Mouse (Mus musculus) heart, adult 11 months (tissue): ENCODE measurements around the gene Slc35f2.

Experiments used
- DNase-seq: peaks from one replicate; pipeline ENCODE4 v3.0.0; 2022

Gene Slc35f2

DNA sequence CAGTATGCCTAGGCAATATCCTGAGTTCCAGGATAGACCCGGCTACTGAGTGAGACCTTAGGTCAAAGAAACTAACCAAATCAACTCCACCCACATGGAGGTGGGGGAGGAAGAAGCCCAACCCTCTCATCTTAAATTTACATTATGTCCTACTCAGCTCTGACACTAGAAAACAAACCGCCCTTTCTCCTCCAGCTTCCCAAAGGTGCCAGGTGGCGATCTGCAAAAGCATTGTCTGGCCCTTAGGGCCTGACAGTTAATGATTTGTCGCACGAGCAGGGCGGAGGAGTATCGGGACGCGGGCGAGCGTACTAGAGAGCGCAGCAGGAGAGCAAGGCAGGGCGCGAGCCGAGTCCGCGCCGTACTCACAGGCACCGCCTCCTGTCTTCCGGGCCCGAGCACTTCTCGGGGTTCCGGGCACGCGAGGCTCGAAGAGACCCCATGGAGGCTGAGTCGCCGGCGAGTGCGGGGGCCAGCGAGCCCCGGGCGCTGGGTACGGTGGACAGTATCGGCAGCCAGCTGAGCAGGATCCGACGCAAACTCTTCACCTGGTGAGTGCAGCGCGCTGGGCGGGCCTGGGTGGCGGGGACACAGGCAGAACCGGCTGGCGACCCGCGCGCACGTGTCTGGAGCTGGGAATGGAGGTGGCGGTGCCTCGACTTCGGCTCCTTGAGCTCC lies at the start of gene Slc35f2:
Gene Slc35f2, plus strand, starts transcription at position 195 of the 678 bp plus-strand sequence.
- peak; percentile 85 for DNase-seq

- DNase-seq: no peak
These were observed 30.4 kb upstream of the Slc35f2 start for GRCm38 (mm10) chr9:53740829-53741404.

DNA sequence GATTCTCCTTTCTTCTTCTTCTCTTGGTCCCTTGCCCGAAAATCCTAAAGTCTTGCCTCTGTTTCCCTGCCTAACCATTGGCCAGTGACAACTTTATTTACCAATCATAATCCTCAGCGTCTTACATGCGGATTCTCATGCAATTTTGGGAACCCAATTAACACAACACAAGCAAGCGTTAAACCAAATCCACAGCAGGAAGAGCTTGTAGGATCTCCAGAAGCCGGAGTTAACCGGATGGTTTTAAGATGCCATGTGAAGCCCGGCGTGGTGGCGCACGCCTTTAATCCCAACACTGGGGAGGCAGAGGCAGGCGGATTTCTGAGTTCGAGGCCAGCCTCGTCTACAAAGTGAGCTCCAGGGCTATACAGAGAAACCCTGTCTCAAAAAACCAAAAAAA lies 20.9 kb upstream of the Slc35f2 start:
- no peak for DNase-seq

GRCm38 (mm10) chr9:53750899-53751298 lies 20.4 kb upstream of the Slc35f2 start:
- no peak for DNase-seq

GRCm38 (mm10) chr9:53754801-53755200 lies 16.5 kb upstream of the Slc35f2 start:
- no peak for DNase-seq

DNA sequence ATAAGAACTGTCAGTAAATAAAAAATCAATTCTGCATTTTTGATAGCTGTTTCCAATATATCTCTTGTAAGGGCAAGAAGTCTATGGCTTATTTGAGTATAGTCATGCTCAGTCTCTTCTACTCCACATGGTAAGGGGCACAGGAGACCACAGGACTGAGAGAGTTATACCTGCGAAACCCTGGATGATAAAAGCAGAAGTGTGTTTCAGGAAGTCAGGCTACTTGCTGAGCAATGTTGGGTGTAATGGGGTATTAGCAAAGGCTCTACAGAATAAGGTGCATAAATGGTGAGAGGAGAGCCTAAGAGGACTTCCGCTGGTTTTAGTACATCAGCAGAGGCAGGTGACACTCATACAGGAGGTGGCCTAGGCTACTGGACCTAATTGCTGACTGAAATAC lies 13.2 kb upstream of the Slc35f2 start:
- no peak for DNase-seq

- DNase-seq: peak; percentile 80
These were observed 6.6 kb upstream of the Slc35f2 start for GRCm38 (mm10) chr9:53764697-53765096.

GRCm38 (mm10) chr9:53768486-53768885 lies 2.9 kb upstream of the Slc35f2 start:
- DNase-seq: peak; percentile 42

- DNase-seq: no peak
These were observed 481 bp upstream of the Slc35f2 start for GRCm38 (mm10) chr9:53770771-53771343.

DNA sequence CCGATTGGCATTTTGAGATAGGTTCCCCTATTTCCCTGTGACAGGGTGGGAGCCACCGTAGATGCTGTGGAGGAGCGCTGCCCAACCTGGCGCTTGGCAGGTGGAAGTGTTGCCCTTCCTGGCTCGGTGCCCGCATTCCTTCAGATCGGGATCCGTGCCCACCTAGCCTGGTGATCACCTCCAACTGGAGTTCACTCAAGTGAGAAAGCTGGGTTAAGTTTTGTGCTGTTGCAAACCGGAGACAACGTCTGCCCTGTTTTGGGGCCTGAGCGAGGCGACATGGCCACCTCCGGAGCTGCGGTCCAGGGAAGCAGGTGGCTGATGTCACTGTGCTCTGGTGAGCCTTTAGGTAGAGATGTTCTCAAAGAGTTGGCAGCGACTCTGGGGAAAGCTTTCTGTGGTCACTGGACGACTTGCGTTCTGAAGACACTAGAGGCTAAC lies 803 bp downstream of the Slc35f2 start:
- DNase-seq: no peak

DNA sequence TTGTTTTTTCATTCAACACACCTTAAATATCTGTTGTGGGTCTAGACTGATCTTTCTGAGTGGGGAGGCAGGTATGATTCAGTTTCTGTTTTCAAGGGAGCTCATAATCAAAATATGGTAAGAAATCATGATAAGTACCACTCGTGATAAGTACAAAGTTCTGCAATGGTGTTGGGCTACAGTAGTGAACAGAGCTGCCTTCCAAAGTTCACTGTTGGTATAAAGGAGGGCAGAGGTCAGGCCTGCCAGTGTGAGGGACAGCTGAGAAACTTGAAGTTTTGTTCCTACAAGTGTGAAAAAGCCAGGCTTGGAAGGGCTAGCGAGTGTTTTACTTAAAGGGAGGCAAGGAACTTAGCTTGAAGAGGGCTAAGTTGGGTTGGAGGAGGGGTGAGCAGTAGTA lies 4.2 kb downstream of the Slc35f2 start:
- peak; percentile 27 for DNase-seq

GRCm38 (mm10) chr9:53786561-53787407 lies 15.4 kb downstream of the Slc35f2 start:
- peak; percentile 80 for DNase-seq

- DNase-seq: no peak
These were observed 22.5 kb downstream of the Slc35f2 start for GRCm38 (mm10) chr9:53793830-53794330.

- DNase-seq: no peak
These were observed 23.2 kb downstream of the Slc35f2 start for GRCm38 (mm10) chr9:53794490-53794889.

DNA sequence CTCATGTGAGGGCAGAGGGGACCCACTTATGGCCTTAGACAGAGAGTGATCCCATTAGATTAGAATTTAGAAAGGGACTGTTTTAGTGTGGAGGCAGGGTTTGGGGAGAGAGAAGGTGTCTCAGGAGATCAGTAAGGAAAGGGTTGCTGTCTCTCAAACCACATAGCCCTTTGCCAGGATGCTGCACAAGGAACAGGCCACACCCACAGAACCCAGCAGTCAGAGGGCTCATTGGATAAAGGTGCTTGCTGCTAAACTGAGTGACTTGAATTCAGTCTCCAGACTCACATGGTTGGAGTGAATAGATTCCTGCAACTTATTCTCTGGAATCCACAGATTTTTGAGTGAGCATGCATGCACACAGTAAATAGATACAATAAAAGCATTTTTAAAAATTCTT lies 24.0 kb downstream of the Slc35f2 start:
- DNase-seq: no peak

DNA sequence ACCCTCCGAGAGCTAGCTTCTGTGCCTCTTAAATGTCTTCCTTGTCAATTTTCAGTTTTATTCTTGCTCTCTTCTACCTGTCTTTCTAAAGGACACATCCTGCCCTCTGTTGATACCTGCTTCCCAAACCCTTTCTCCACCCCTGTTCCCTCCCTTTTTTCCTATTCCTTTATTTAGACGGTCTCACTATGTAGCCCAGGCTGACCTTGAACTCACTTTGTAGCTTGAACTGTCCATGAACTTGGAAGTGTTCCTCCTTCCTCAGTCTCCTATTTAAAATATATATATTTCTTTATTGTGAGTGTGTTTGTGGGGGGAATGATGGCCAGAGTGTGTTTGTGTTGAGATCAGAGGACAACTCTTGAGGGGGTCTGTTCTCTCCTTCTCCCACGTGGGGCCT lies 25.0 kb downstream of the Slc35f2 start:
- no peak for DNase-seq

DNA sequence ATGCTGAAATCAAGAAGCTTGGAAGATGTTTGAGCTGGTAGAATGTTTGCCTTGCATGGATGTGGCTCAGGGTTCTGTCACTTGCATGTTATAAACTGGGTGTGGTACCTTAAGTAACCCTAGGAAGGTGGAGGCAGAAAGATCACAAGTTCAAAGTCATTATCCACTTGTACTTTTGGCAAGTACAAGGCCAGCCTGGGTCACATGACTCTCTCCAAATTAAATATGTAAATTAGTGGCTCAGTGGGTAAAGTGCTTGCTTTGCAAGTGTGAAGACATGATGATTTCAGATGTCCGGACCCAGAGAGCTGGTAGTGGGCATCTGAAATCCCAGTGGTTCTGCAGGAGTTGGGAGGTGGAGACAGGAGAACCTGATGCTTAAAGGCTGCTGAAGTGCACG lies 25.8 kb downstream of the Slc35f2 start:
- DNase-seq: no peak

DNA sequence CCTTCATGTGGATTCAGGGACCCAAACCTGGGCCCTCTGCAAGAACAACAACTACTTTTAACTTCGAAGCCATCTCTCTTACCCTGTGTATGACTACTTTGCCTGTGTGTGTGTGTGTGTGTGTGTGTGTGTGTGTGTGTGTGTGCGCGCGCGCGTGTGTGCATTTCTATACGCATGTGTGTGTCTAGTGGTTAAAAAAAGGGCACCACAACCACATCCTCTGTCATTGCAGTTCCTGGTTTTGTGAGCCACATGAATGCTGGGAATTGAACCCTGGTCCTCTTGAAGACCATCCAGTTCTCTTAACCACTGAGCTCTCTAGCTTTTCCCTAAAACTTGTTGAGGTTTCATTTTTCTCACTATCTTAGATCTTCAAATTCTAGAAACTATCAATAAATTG lies 31.6 kb downstream of the Slc35f2 start:
- peak; percentile 8 for DNase-seq

DNA sequence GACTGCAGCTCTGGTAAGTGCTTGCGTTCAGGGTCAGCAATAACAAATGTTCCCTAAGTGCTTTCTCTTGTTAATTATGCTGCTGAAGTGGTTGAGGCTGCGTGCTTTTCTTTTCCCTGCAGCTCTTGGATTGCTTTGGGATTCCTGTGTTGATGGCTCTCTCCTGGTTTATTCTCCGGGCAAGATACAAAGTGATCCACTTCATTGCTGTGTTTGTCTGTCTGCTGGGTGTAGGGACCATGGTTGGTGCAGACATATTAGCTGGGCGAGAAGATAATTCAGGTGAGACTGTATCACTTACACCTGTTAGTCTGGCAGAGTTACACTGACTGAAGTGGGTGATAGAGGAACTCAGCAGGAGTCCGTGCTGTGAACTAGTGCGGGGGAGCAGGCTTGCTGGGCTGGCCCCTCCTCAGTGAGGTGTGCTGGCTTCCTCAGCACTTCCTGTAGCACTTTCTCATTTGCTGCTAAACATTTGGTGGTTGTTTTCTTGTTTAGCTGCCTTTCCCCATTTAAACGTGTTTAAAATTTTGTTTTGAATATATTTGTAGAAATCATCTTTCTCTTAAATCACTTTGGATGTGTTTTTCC lies 35.3 kb downstream of the Slc35f2 start:
- DNase-seq: peak; percentile 35

DNA sequence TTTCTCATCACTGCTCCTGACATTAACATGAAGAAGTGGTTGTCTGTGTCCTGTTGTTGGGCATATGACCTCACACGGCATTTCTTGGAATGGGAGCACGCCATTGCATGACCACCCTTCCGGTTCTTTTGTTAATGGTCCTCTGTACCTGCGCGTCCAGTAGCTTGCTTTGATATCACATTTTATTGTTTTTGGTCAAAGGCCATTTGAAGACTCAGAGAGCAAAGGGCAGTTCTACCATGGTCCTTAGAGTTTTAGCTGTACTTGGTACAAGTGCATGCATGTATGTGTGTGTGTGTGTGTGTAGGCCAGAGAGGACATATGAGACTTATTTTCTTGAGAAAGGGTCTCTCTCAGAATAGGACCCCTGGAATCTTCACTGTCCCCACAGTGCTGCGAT lies 42.1 kb downstream of the Slc35f2 start:
- DNase-seq: no peak

DNA sequence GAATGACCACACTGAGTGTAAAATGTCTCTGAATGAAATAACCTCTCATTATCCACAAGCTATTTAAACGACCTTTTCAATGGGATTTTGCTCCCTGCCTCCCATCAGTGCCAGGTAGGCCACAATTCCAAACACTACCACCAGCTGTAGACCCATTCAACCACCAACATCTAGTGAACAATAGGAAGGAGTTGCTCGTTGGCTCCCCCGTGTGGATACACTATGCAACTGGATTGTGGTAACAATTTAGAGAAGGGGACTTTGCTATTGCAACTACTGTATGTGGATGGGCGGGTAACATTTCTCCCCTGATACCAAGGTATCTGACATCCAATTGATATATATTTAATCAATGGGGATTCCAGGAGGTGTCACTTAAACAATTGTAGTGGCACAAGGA lies 47.4 kb downstream of the Slc35f2 start:
- peak; percentile 83 for DNase-seq

- DNase-seq: peak; percentile 75
These were observed 54.0 kb downstream of the Slc35f2 start for GRCm38 (mm10) chr9:53825318-53825717.
